In the genomic region with DNA sequence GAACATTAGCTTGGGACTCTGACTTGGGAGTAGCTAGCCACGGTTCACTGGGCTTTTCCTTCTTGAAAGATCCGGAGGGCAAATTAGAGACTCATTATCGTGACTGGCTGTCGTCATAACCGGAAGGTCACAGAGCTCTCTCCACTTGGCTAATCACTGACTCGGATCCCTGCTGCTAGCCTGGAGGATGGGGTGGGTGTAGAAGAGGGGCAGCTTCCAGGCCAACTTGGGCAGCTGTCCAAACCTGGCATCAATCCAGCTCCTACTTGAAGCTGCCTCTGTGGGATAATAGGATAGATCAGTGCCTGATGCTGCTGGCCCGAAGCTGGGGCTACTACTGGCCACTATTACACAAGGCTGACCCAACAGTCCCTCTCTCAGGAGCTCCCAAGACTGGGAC, we compare ENCODE assay signal across 9 mouse cellular contexts. TPM values are rescaled to one million over a fixed set of nuclear protein-coding genes. Genes with fewer than 3 reads are reported as not detected.
A peak's percentile ranks its signal among the peaks of the same experiment; 100 is the strongest.
DNase-seq lines count a peak whose midpoint lies in the region; ATAC-seq lines count a peak whose summit lies in the region.
"Had no signal": no experiment of that assay in that cellular context is flagged by ENCODE, and none has a peak within 500 bp of the region (broad histone marks: within the 10 kb centered on the region; RNA-seq: fewer than 3 reads in every experiment).

No protein-coding gene starts in this region.

- intact Hi-C loops in heart, postnatal 25 days (cut with DNase I): no loop called here

- no peaks in the 10 kb centered on the region for H3K4me1 ChIP-seq in lung, embryonic 15.5 days
- no peaks in the 10 kb centered on the region for H3K4me1 ChIP-seq in intestine, embryonic 16.5 days (ENCODE audit: control insufficient read depth, insufficient read depth, low read length)

- WGBS in lung, embryonic 15.5 days: 47% methylated on average over 7 of the region's 7 CpGs
- WGBS in intestine, embryonic 16.5 days: 58% methylated on average over 7 of the region's 7 CpGs

- H3K27me3 ChIP-seq in lung, embryonic 15.5 days: no peaks in the 10 kb centered on the region
- H3K27me3 ChIP-seq in intestine, embryonic 16.5 days (replicated peaks; ENCODE audit: control insufficient read depth, insufficient read depth, low read length): no peaks in the 10 kb centered on the region

- H3K4me3 ChIP-seq in lung, embryonic 15.5 days: no peak overlapping the region
- no peak overlapping the region for H3K4me3 ChIP-seq in intestine, embryonic 16.5 days (ENCODE audit: low read length)

- peak; percentile 55; the same call in 1 of the 2 replicates for ATAC-seq in lung, embryonic 15.5 days (ENCODE audit: borderline replicate concordance, extremely low read depth, low FRiP score, low TSS enrichment)
- ATAC-seq in granulocyte monocyte progenitor cell, adult 5-6 weeks (replicated peaks; ENCODE audit: poor library complexity, severe bottlenecking): no peak
- ATAC-seq in intestine, embryonic 16.5 days: no peak

- H3K9me3 ChIP-seq in lung, embryonic 15.5 days: 0 out of 2 replicates have a peak, but pooled peaks cover 4% of the 10 kb centered on the region
- H3K9me3 ChIP-seq in intestine, embryonic 16.5 days (ENCODE audit: control insufficient read depth, low read length): 0 out of 2 replicates have a peak, but pooled peaks cover 3% of the 10 kb centered on the region

- no peak overlapping the region for H3K9ac ChIP-seq in lung, embryonic 15.5 days
- no peak overlapping the region for H3K9ac ChIP-seq in intestine, embryonic 16.5 days (ENCODE audit: low read depth, low read length)

- H3K27ac ChIP-seq in lung, embryonic 15.5 days: no peak overlapping the region
- no peak overlapping the region for H3K27ac ChIP-seq in intestine, embryonic 16.5 days (ENCODE audit: low read length)

- peak; percentile 21 for DNase-seq in right cerebral cortex, adult 18-20 months
- no peak for DNase-seq in right cerebral cortex, postnatal 25 days
- DNase-seq in cerebellum, postnatal 25 days: peak; percentile 36 to 67
- peak; percentile 35 for DNase-seq in heart, postnatal 25 days (ENCODE audit: low spot score)

- no peak overlapping the region for H3K4me2 ChIP-seq in lung, embryonic 15.5 days
- no peak overlapping the region for H3K4me2 ChIP-seq in intestine, embryonic 16.5 days (ENCODE audit: low read depth, low read length)

- no peaks in the 10 kb centered on the region for H3K36me3 ChIP-seq in lung, embryonic 15.5 days
- no peaks in the 10 kb centered on the region for H3K36me3 ChIP-seq in intestine, embryonic 16.5 days (ENCODE audit: control insufficient read depth, insufficient read depth, low read length)

RNA-seq across cellular contexts. Expression of gene Vash2, which starts 16.5 kb away (rescaled TPM):
- under 1 TPM; 0.62 to 0.64 TPM for total RNA-seq in heart, postnatal 25 days (2021)
- polyA plus RNA-seq in lung, embryonic 15.5 days (2015; fragmentation: Nextera tagmentation; extraction: Ambion mirVana): 23.2 and 24.5 TPM in 2 replicates
- total RNA-seq in granulocyte monocyte progenitor cell, adult 5-6 weeks (2014; fragmentation: Nextera tagmentation): 0.64 TPM in 1 of 2 replicates, not detected in the other
- total RNA-seq in granulocyte monocyte progenitor cell, adult 5-6 weeks (2017): 0.21 TPM in 1 of 2 replicates, not detected in the other
- polyA plus RNA-seq in intestine, embryonic 16.5 days (2015; fragmentation: Nextera tagmentation; extraction: Ambion mirVana): 11.9 and 12.3 TPM in 2 replicates

RNA-seq across cellular contexts. Expression of gene Flvcr1, which starts 30.4 kb away (rescaled TPM):
- total RNA-seq in heart, postnatal 25 days (2021): 1 to 10 TPM; 5.3 to 5.5 TPM
- polyA plus RNA-seq in lung, embryonic 15.5 days (2015; fragmentation: Nextera tagmentation; extraction: Ambion mirVana): 6.0 and 6.1 TPM in 2 replicates
- total RNA-seq in granulocyte monocyte progenitor cell, adult 5-6 weeks (2014; fragmentation: Nextera tagmentation): 25.1 and 29.5 TPM in 2 replicates
- total RNA-seq in granulocyte monocyte progenitor cell, adult 5-6 weeks (2017): 27.0 and 32.6 TPM in 2 replicates
- polyA plus RNA-seq in intestine, embryonic 16.5 days (2015; fragmentation: Nextera tagmentation; extraction: Ambion mirVana): 8.4 and 14.2 TPM in 2 replicates

RNA-seq across cellular contexts. Expression of gene Spata45, which starts 40.9 kb away (rescaled TPM):
- not detected for total RNA-seq in heart, postnatal 25 days (2021)
- not detected in 2 replicates for polyA plus RNA-seq in lung, embryonic 15.5 days (2015; fragmentation: Nextera tagmentation; extraction: Ambion mirVana)
- not detected in 2 replicates for total RNA-seq in granulocyte monocyte progenitor cell, adult 5-6 weeks (2014; fragmentation: Nextera tagmentation)
- total RNA-seq in granulocyte monocyte progenitor cell, adult 5-6 weeks (2017): not detected in 2 replicates
- 0.61 TPM in 1 of 2 replicates, not detected in the other for polyA plus RNA-seq in intestine, embryonic 16.5 days (2015; fragmentation: Nextera tagmentation; extraction: Ambion mirVana)
- polyA plus RNA-seq: frontal cortex, adult 2 months; limb, embryonic 14.5 days had no signal

Comparison
In these comparisons a context has a peak if more than half of its experiments do, and no peak if none do; other contexts are left out.
1. RNA of gene Flvcr1, which starts 30.4 kb away (total RNA-seq): 25.1 to 32.6 TPM in granulocyte monocyte progenitor cell, adult 5-6 weeks; 5.3 to 5.5 TPM in heart, postnatal 25 days; every median in the first group is over 4 times any median in the second.